Mouse (Mus musculus) hindbrain, embryonic 14.5 days (tissue): ENCODE measurements at regions not wholly inside any gene's neighbourhood (a gene's known extent, or its start where the extent isn't known, plus 50 kb on each side); places are given as distances from the start of the nearest gene placed in this dataset.

Source experiments
- ATAC-seq: fragments of 200-750 bp; cut with Nextera tagmentation; 2 replicates; pipeline ENCODE4 v1.8.0; 2017; ENCODE audit warnings: moderate number of reproducible peaks, mild to moderate bottlenecking, moderate TSS enrichment, moderate library complexity; ENCODE audit not compliant: low FRiP score
- DNase-seq: peaks from one replicate; pipeline ENCODE4 v3.0.0-alpha.2; 2015; ENCODE audit warnings: low spot score
- H3K27ac ChIP-seq: fragments of 300-500 bp; sonication (generic); 2 replicates; pipeline ENCODE4 v1.5.1; 2014; ENCODE audit warnings: mild to moderate bottlenecking, moderate library complexity
- H3K27me3 ChIP-seq: fragments of 300-500 bp; sonication (generic); 2 replicates; pipeline ENCODE4 v1.6.1; 2014; ENCODE audit warnings: mild to moderate bottlenecking, low read length, mixed read lengths; ENCODE audit not compliant: control insufficient read depth, insufficient read depth
- H3K36me3 ChIP-seq: fragments of 300-500 bp; sonication (generic); replicated peaks from 2 replicates; pipeline ENCODE4 v1.6.1; 2014; ENCODE audit not compliant: control insufficient read depth, insufficient read depth
- H3K4me1 ChIP-seq: fragments of 300-500 bp; sonication (generic); replicated peaks from 2 replicates; pipeline ENCODE4 v1.6.1; 2014; ENCODE audit warnings: antibody characterized with exemption, low read length, mixed read lengths; ENCODE audit not compliant: control insufficient read depth, insufficient read depth
- H3K4me2 ChIP-seq: fragments of 300-500 bp; sonication (generic); replicated peaks from 2 replicates; pipeline ENCODE4 v1.6.1; 2014; ENCODE audit warnings: mild to moderate bottlenecking, moderate library complexity
- H3K4me3 ChIP-seq: fragments of 300-500 bp; sonication (generic); replicated peaks from 2 replicates; pipeline ENCODE4 v1.5.1; 2014; ENCODE audit warnings: mild to moderate bottlenecking, low read length
- H3K9ac ChIP-seq: fragments of 300-500 bp; sonication (generic); 2 replicates; pipeline ENCODE4 v1.6.1; 2014
- H3K9me3 ChIP-seq: fragments of 300-500 bp; sonication (generic); 2 replicates; pipeline ENCODE4 v1.6.1; 2016; ENCODE audit warnings: low read length; ENCODE audit not compliant: control insufficient read depth
- WGBS: fragments of 180-500 bp; shearing (Covaris S2); extraction: QIAGEN DNeasy Blood & Tissue Kit; methylation state at CpG from one replicate; pipeline ENCODE4 v1.1.7; 2014; 5-methylcytosine and 5-hydroxymethylcytosine counted together

- Histone ChIP-seq H3K9ac (no peak overlapping the region), H3K27me3 (no peaks in the 10 kb centered on the region), H3K27ac (no peak overlapping the region), H3K4me1 (no peaks in the 10 kb centered on the region), H3K36me3 (no peaks in the 10 kb centered on the region), H3K4me2 (no peak overlapping the region), H3K9me3 (no peaks in the 10 kb centered on the region), H3K4me3 (no peak overlapping the region)
- no peak for DNase-seq
- 50% methylated on average over 3 of the region's 3 CpGs for WGBS
- ATAC-seq, result no peak
Observed at GRCm38 (mm10) chr15:36921384-36921783, 86.2 kb downstream of the Zfp706 start.

GRCm38 (mm10) chr15:36920886-36921285 is 86.7 kb downstream of the Zfp706 start:
- H3K27ac ChIP-seq, result no peak overlapping the region
- no peaks in the 10 kb centered on the region for H3K9me3 ChIP-seq
- H3K4me3 ChIP-seq, result no peak overlapping the region
- no peak overlapping the region for H3K4me2 ChIP-seq
- DNase-seq, result no peak
- H3K36me3 ChIP-seq, result no peaks in the 10 kb centered on the region
- H3K27me3 ChIP-seq, result no peaks in the 10 kb centered on the region
- no peak overlapping the region for H3K9ac ChIP-seq
- no peaks in the 10 kb centered on the region for H3K4me1 ChIP-seq
- no peak for ATAC-seq

DNA sequence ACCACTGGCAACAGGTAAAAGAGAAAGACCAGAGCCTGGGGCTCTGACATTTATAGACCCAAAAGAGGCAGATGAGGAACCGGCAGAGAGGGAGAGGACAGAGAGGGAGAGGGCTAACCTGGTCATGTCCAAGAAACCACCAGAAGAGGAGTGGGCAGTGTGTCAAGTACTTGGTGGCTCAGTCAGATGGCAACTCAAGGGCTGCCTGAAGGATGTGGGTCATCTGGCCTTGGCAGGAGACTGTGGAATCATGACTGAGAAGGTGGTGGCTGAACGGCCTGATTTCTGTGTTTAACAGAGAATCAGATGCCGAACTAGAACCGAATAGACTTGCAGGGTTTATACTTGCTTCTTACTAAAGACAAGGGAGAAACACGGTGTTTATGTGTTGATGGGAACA is 87.9 kb downstream of the Zfp706 start:
- whole genome bisulfite sequencing, result 94% methylated on average over 5 of the region's 5 CpGs
- no peak overlapping the region for H3K9ac ChIP-seq
- H3K36me3 ChIP-seq, result no peaks in the 10 kb centered on the region
- no peaks in the 10 kb centered on the region for H3K9me3 ChIP-seq
- no peak overlapping the region for H3K4me2 ChIP-seq
- no peaks in the 10 kb centered on the region for H3K27me3 ChIP-seq
- DNase-seq (no peak), ATAC-seq (no peak)
- H3K4me3 ChIP-seq, result no peak overlapping the region
- no peak overlapping the region for H3K27ac ChIP-seq
- no peaks in the 10 kb centered on the region for H3K4me1 ChIP-seq

GRCm38 (mm10) chr15:36919209-36919608 is 88.4 kb downstream of the Zfp706 start:
- 97% methylated on average over 4 of the region's 4 CpGs for WGBS
- Histone ChIP-seq H3K9ac (no peak overlapping the region), H3K27ac (no peak overlapping the region), H3K36me3 (no peaks in the 10 kb centered on the region), H3K27me3 (no peaks in the 10 kb centered on the region), H3K4me1 (no peaks in the 10 kb centered on the region), H3K9me3 (no peaks in the 10 kb centered on the region), H3K4me2 (no peak overlapping the region), H3K4me3 (no peak overlapping the region)
- ATAC-seq (no peak), DNase-seq (no peak)

DNA sequence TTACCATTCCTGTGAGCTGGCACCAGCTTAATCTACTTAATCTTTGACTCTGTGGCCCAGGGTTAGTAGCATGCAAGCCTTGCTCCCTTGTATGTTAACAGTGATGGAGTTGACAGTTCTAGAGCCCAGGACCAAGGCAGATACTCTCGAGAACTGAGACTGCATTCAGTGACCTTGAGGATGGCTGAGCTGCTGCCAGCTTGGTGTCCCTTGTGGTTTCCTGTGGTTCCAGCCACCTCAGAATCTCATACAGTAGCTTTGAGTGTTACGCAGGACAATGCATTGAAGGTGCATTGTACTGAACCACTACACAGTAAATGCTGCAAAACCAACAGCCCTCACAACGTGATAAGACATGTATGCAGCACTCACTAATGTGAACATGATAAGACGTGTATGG is 90.6 kb downstream of the Zfp706 start:
- H3K9me3 ChIP-seq, result no peaks in the 10 kb centered on the region
- H3K9ac ChIP-seq, result no peak overlapping the region
- no peaks in the 10 kb centered on the region for H3K36me3 ChIP-seq
- DNase-seq, result no peak
- H3K27ac ChIP-seq, result no peak overlapping the region
- H3K4me2 ChIP-seq, result no peak overlapping the region
- 72% methylated on average over 4 of the region's 4 CpGs for WGBS
- ATAC-seq, result no peak
- H3K4me3 ChIP-seq, result no peak overlapping the region
- H3K27me3 ChIP-seq, result no peaks in the 10 kb centered on the region
- H3K4me1 ChIP-seq, result no peaks in the 10 kb centered on the region

DNA sequence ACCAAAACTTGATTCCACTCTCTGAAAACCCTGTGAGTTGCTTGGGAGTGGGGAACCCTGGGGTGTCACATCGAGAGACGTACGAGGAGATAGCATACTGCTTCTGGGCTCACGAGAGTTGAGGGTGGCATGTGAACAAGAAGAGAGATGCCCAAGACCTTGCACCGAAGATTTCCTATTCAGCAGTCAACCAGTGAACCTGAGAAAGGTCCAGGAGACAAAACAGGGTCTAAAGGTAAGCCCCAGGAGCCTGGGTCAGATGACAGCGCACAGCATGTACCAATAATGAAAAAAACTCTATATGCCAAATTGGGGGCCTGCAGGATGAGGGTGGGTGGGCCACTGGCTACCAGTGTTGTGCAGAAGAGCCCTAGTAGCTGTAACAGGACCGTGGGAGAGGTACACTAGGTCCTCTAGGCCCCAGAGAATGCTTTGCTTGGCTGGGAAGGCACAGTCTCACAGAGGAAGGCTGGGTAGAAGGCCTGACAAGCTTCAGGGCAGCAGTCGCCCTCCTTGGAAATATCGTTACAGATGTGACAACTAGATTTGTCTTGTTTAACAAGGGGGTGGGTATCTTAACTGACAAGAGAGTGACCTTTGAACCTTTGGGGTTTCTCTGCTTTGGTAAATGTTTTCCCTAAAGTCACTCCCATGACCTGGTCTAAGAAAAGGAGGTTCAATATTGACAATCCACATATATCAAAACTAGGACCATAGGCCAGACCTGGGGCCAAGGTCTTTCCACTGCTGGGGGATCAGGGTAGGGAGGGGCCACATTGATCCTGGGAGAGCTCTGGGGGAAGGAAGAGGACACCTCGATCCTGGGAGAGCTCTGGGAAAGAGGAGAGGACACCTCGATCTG is 93.1 kb downstream of the Zfp706 start:
- WGBS, result 85% methylated on average over 11 of the region's 11 CpGs
- Histone ChIP-seq H3K36me3 (no peaks in the 10 kb centered on the region), H3K27ac (no peak overlapping the region), H3K4me1 (no peaks in the 10 kb centered on the region), H3K9me3 (no peaks in the 10 kb centered on the region), H3K27me3 (no peaks in the 10 kb centered on the region), H3K4me2 (no peak overlapping the region), H3K9ac (no peak overlapping the region), H3K4me3 (no peak overlapping the region)
- ATAC-seq, result no peak
- DNase-seq, result no peak

GRCm38 (mm10) chr15:36913308-36913707 is 94.3 kb downstream of the Zfp706 start:
- no peak overlapping the region for H3K4me2 ChIP-seq
- H3K4me3 ChIP-seq, result no peak overlapping the region
- WGBS, result 90% methylated on average over 7 of the region's 7 CpGs
- H3K27me3 ChIP-seq, result no peaks in the 10 kb centered on the region
- H3K27ac ChIP-seq, result no peak overlapping the region
- no peaks in the 10 kb centered on the region for H3K36me3 ChIP-seq
- ATAC-seq (no peak), DNase-seq (no peak)
- H3K9me3 ChIP-seq, result no peaks in the 10 kb centered on the region
- H3K4me1 ChIP-seq, result no peaks in the 10 kb centered on the region
- no peak overlapping the region for H3K9ac ChIP-seq

DNA sequence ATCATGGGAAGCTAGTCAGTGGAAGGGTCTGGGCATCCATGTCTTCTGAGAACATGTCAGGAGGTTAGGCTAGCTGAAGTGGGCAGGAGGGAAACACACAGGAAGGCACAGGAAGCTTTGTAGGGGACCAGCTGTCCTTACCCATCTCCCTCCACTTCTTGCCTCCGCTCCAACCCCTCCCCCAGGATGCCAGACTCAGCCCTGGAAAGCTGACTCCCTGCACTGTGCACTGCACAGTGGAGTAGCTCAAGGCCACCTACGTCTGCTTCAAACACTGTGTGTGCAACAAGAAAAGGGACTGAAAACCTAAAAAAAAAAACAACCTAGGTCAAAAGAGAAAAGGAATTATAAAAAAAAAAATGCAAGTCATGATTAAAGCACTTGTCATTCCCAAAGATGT is 97.3 kb downstream of the Zfp706 start:
- no peaks in the 10 kb centered on the region for H3K4me1 ChIP-seq
- no peaks in the 10 kb centered on the region for H3K27me3 ChIP-seq
- 84% methylated on average over 2 of the region's 2 CpGs for WGBS
- no peak overlapping the region for H3K4me2 ChIP-seq
- no peaks in the 10 kb centered on the region for H3K36me3 ChIP-seq
- DNase-seq (no peak), ATAC-seq (no peak)
- H3K9ac ChIP-seq, result no peak overlapping the region
- no peak overlapping the region for H3K4me3 ChIP-seq
- no peaks in the 10 kb centered on the region for H3K9me3 ChIP-seq
- no peak overlapping the region for H3K27ac ChIP-seq

GRCm38 (mm10) chr15:36909494-36909893 is 98.1 kb downstream of the Zfp706 start:
- no peaks in the 10 kb centered on the region for H3K36me3 ChIP-seq
- no peak for DNase-seq

GRCm38 (mm10) chr15:36906789-36907188 is 100.8 kb downstream of the Zfp706 start:
- H3K4me3 ChIP-seq, result no peak overlapping the region
- no peaks in the 10 kb centered on the region for H3K9me3 ChIP-seq
- no peak overlapping the region for H3K9ac ChIP-seq
- no peak overlapping the region for H3K27ac ChIP-seq
- no peak for ATAC-seq
- H3K27me3 ChIP-seq, result no peaks in the 10 kb centered on the region
- H3K4me1 ChIP-seq, result peaks cover 12% of the 10 kb centered on the region
- no peak for DNase-seq
- 89% methylated on average over 5 of the region's 5 CpGs for WGBS
- H3K4me2 ChIP-seq, result no peak overlapping the region
- no peaks in the 10 kb centered on the region for H3K36me3 ChIP-seq

More at GRCm38 (mm10) chr15:36909494-36909893, 98.1 kb downstream of the Zfp706 start:
- Histone ChIP-seq H3K27me3 (no peaks in the 10 kb centered on the region), H3K4me2 (no peak overlapping the region), H3K9ac (no peak overlapping the region), H3K4me1 (no peaks in the 10 kb centered on the region), H3K4me3 (no peak overlapping the region), H3K27ac (no peak overlapping the region), H3K9me3 (no peaks in the 10 kb centered on the region)
- WGBS, result 90% methylated on average over 3 of the region's 3 CpGs
- no peak for ATAC-seq
